ENCODE assay signal across 9 mouse cellular contexts in the genomic region with DNA sequence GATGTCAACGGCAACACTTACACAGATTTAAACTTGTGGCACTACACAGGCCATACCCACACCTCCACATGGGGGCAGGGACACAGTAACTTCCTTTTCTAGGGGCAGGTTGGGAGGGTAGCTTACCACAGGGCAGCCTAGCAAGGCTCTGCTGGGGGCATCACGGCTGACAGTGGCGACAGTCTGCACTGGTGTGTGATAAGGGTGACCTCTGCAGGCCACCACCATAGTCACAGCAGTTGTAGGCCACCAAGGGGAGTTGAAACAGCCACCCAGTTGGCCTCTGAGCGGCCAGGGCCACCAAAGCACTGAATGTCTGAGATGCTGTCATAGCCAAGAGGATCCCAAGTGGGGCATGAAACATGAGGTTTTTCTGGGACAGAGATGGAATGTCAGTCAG. TPM values are rescaled to one million over a fixed set of nuclear protein-coding genes. Genes with fewer than 3 reads are reported as not detected.
DNase-seq lines count a peak whose midpoint lies in the region; ATAC-seq and TF ChIP-seq lines count a peak whose summit lies in the region.
"Had no signal": no experiment of that assay in that cellular context is flagged by ENCODE, and none has a peak within 500 bp of the region (broad histone marks: within the 10 kb centered on the region; RNA-seq: fewer than 3 reads in every experiment).

No protein-coding gene starts in this region.

- intact Hi-C loops in heart, postnatal 25 days (cut with DNase I): loop anchor here (2.0 to 10.0 kb wide), 2 partner anchors 265 to 411 kb away; no protein-coding TSS in a partner anchor

- WGBS in cerebellum, adult 2 months: 16% methylated on average over 4 of the region's 4 CpGs
- 10% methylated on average over 4 of the region's 4 CpGs for WGBS in heart, embryonic 12.5 days
- WGBS in liver, embryonic 11.5 days: 8% methylated on average over 4 of the region's 4 CpGs

- H3K4me1 ChIP-seq in cerebellum, adult 2 months (ENCODE audit: control insufficient read depth, insufficient read depth, low read length): no peaks in the 10 kb centered on the region
- peaks cover 27% of the 10 kb centered on the region for H3K4me1 ChIP-seq in heart, embryonic 12.5 days (replicated peaks)
- peaks cover 11% of the 10 kb centered on the region for H3K4me1 ChIP-seq in liver, embryonic 11.5 days (replicated peaks; ENCODE audit: control insufficient read depth, insufficient read depth, low read length)

- no peaks in the 10 kb centered on the region for H3K27me3 ChIP-seq in cerebellum, adult 2 months (ENCODE audit: control insufficient read depth, insufficient read depth, low read length)
- H3K27me3 ChIP-seq in heart, embryonic 12.5 days (replicated peaks): no peaks in the 10 kb centered on the region; the same call in 1 of the 2 replicates
- H3K27me3 ChIP-seq in liver, embryonic 11.5 days (replicated peaks; ENCODE audit: control insufficient read depth, insufficient read depth, low read length): no peaks in the 10 kb centered on the region

- H3K9me3 ChIP-seq in heart, embryonic 12.5 days (replicated peaks): no peaks in the 10 kb centered on the region
- H3K9me3 ChIP-seq in liver, embryonic 11.5 days (ENCODE audit: control insufficient read depth, low read length): no peaks in the 10 kb centered on the region

- peak; percentile 96 for DNase-seq in heart, adult 11 months
- DNase-seq in heart, postnatal 25 days (ENCODE audit: low spot score): no peak
- DNase-seq in CD8-positive naive resting alpha-beta T cell, adult 2 months (ENCODE audit: low read depth in 2 of 2, low spot score in 2 of 2): peak; percentile 67 to 68
- peak; percentile 28 to 41 for DNase-seq in cerebellum, adult 2 months
- DNase-seq in liver, embryonic 11.5 days (ENCODE audit: low spot score): peak; percentile 47
- DNase-seq in natural killer cell, adult 2 months (ENCODE audit: low spot score in 2 of 2): peak; percentile 62 to 76
- no peak for DNase-seq in testis, postnatal 10 days (ENCODE audit: low spot score)

- H3K36me3 ChIP-seq in heart, embryonic 12.5 days: no peaks in the 10 kb centered on the region
- no peaks in the 10 kb centered on the region for H3K36me3 ChIP-seq in liver, embryonic 11.5 days (ENCODE audit: control insufficient read depth, insufficient read depth, low read length)

- H3K4me2 ChIP-seq in heart, embryonic 12.5 days: no peak overlapping the region
- H3K4me2 ChIP-seq in liver, embryonic 11.5 days: no peak overlapping the region

- H3K27ac ChIP-seq in cerebellum, adult 2 months (ENCODE audit: insufficient read depth, low read length): no peak overlapping the region
- H3K27ac ChIP-seq in heart, embryonic 12.5 days (ENCODE audit: poor library complexity, severe bottlenecking): no peak overlapping the region
- H3K27ac ChIP-seq in liver, embryonic 11.5 days (ENCODE audit: low read depth, low read length): no peak overlapping the region

- ATAC-seq in heart, embryonic 12.5 days (ENCODE audit: insufficient number of reproducible peaks, low FRiP score): 0 out of 2 replicates have a peak, but pooled peaks have one; percentile 33
- 0 out of 2 replicates have a peak, but pooled peaks have one; percentile 44 for ATAC-seq in liver, embryonic 11.5 days (replicated peaks; ENCODE audit: low FRiP score)

- TF ChIP-seq POLR2A in cerebellum, adult 2 months (IDR thresholded peaks at IDR 0.05; ENCODE audit: borderline replicate concordance, insufficient read depth, low read length): no peak

- no peak overlapping the region for H3K9ac ChIP-seq in heart, embryonic 12.5 days
- H3K9ac ChIP-seq in liver, embryonic 11.5 days (ENCODE audit: low read depth, low read length): no peak overlapping the region

- peak; percentile 69 for TF ChIP-seq CTCF in cerebellum, adult 2 months (IDR thresholded peaks at IDR 0.05; ENCODE audit: borderline replicate concordance, insufficient read depth, low read depth, low read length)

- no peak overlapping the region for H3K4me3 ChIP-seq in cerebellum, adult 2 months (replicated peaks; ENCODE audit: insufficient read depth, low read depth, low read length)
- no peak overlapping the region for H3K4me3 ChIP-seq in heart, embryonic 12.5 days
- no peak overlapping the region for H3K4me3 ChIP-seq in liver, embryonic 11.5 days (ENCODE audit: low read depth, low read length)

RNA-seq across cellular contexts. Expression of a gene that starts 13.6 kb away (rescaled TPM):
- 100 to 1,000 TPM; 149 to 179 TPM for total RNA-seq in heart, postnatal 25 days (2021)
- 87.1 and 93.0 TPM in 2 replicates for polyA plus RNA-seq in cerebellum, adult 2 months (2012; rRNA removed)
- 139 and 146 TPM in 2 replicates for polyA plus RNA-seq in heart, embryonic 12.5 days (2016; fragmentation: Nextera tagmentation; extraction: Ambion mirVana)
- polyA plus RNA-seq in liver, embryonic 11.5 days (2014; fragmentation: Nextera tagmentation; extraction: Ambion mirVana): 161 and 181 TPM in 2 replicates

RNA-seq across cellular contexts. Expression of a gene that starts 20.2 kb away (rescaled TPM):
- not detected for total RNA-seq in heart, postnatal 25 days (2021)
- not detected in 2 replicates for polyA plus RNA-seq in cerebellum, adult 2 months (2012; rRNA removed)
- 0.28 TPM in 1 of 2 replicates, not detected in the other for polyA plus RNA-seq in heart, embryonic 12.5 days (2016; fragmentation: Nextera tagmentation; extraction: Ambion mirVana)
- not detected in 2 replicates for polyA plus RNA-seq in liver, embryonic 11.5 days (2014; fragmentation: Nextera tagmentation; extraction: Ambion mirVana)
- total RNA-seq: left cerebral cortex, postnatal 10 days had no signal

RNA-seq across cellular contexts. Expression of a gene that starts 38.0 kb away (rescaled TPM):
- 10 to 100 TPM; 49.7 to 51.6 TPM for total RNA-seq in heart, postnatal 25 days (2021)
- 2.1 and 2.6 TPM in 2 replicates for polyA plus RNA-seq in cerebellum, adult 2 months (2012; rRNA removed)
- polyA plus RNA-seq in heart, embryonic 12.5 days (2016; fragmentation: Nextera tagmentation; extraction: Ambion mirVana): 18.4 and 23.2 TPM in 2 replicates
- polyA plus RNA-seq in liver, embryonic 11.5 days (2014; fragmentation: Nextera tagmentation; extraction: Ambion mirVana): 36.1 and 40.1 TPM in 2 replicates

RNA-seq across cellular contexts. Expression of a gene that starts 49.8 kb away (rescaled TPM):
- total RNA-seq in heart, postnatal 25 days (2021): 10 to 100 TPM; 27.5 to 32.3 TPM
- polyA plus RNA-seq in cerebellum, adult 2 months (2012; rRNA removed): 10.5 and 11.6 TPM in 2 replicates
- polyA plus RNA-seq in heart, embryonic 12.5 days (2016; fragmentation: Nextera tagmentation; extraction: Ambion mirVana): 20.4 TPM in 2 replicates
- polyA plus RNA-seq in liver, embryonic 11.5 days (2014; fragmentation: Nextera tagmentation; extraction: Ambion mirVana): 7.1 and 10.5 TPM in 2 replicates

Comparison
In these comparisons a context has a peak if more than half of its experiments do, and no peak if none do; other contexts are left out.
1. DNase-seq: peak in heart, adult 11 months (single experiment), CD8-positive naive resting alpha-beta T cell, adult 2 months (2 of 2), cerebellum, adult 2 months (2 of 2), liver, embryonic 11.5 days (single experiment) and natural killer cell, adult 2 months (2 of 2); none in heart, postnatal 25 days (single experiment) and testis, postnatal 10 days (single experiment).